Mouse (Mus musculus) retina, adult 2 months (tissue): ENCODE data around the gene Gm21977.
"Not testable (repeated sequence)": the region's sequence is repeated elsewhere in the genome, so short reads cannot be mapped to it uniquely, and the experiment has no call there.

Experiments
- DNase-seq: peaks from one replicate; pipeline ENCODE4 v3.0.0-alpha.2; 2012; ENCODE audit warnings: low read depth, low spot score

Gene Gm21977

GRCm38 (mm10) chr14:42853377-42853776, at the start of gene Gm21977:
Gene Gm21977, minus strand, starts transcription at chr14:42853477.
- not testable (repeated sequence) for DNase-seq
